Mouse (Mus musculus): ENCODE measurements at regions not wholly inside any gene's neighbourhood (a gene's known extent, or its start where the extent isn't known, plus 50 kb on each side); places are given as distances from the start of the nearest gene placed in this dataset.
A peak's percentile ranks its signal among the peaks of the same experiment; 100 is the strongest.

GRCm38 (mm10) chrX:166725761-166726503 is 140.4 kb upstream of the Egfl6 start:
- DNase-seq (ENCODE audit: low read depth, low spot score) = no peak

DNA sequence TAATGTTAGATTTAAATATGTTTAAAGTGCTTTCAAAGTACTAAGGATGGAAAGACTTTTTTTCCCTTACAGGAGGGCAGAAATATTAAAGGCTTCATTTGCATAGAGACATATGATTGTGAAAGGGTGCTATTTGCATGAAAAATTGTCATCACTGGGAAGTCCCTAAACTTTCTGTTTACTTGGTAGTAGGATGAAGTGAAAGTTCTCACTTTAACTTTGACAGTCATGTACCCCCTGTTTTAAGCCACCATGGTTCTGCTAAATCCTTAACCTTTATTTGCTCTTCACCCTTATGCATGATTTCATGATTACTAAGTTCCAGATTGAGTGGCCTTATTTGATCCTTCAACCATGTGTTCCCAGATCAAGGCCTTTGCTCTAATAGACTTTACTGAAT is 132.6 kb upstream of the Egfl6 start:
- DNase-seq (ENCODE audit: low read depth, low spot score) = peak; percentile 24

- DNase-seq (ENCODE audit: low read depth, low spot score) = no peak
Observed at GRCm38 (mm10) chrX:166709306-166709705, 123.8 kb upstream of the Egfl6 start.

- DNase-seq (ENCODE audit: low read depth, low spot score) = no peak
Observed at GRCm38 (mm10) chrX:166708106-166708505, 122.6 kb upstream of the Egfl6 start.

- no peak for DNase-seq (ENCODE audit: low read depth, low spot score)
Observed at GRCm38 (mm10) chrX:166707029-166707428, 121.5 kb upstream of the Egfl6 start.

- DNase-seq (ENCODE audit: low read depth, low spot score) = no peak
Observed at GRCm38 (mm10) chrX:166704311-166704710, 118.8 kb upstream of the Egfl6 start.

DNA sequence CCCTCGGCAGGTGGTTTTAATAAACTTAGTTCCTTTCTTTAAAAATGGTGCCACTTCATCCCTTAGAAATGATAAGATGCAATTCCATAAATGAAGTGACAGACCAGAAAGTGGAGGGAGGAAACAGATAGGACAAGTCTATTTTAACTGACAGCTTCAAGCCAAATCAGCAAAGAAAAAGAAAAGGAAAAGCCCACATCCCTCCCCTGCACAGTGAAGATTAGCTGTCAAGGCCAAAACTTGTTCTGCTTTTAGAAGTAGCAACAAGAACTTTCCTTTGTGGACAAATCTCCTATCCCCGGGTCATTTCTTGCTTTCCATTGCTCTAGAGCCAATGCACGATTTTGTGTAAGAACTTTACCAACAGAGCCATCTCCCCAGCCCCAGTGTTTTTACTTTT is 108.7 kb upstream of the Egfl6 start:
- no peak for DNase-seq (ENCODE audit: low read depth, low spot score)

- peak; percentile 31 for DNase-seq (ENCODE audit: low read depth, low spot score)
Observed at GRCm38 (mm10) chrX:166688779-166689178, 103.3 kb upstream of the Egfl6 start.

- no peak for DNase-seq (ENCODE audit: low read depth, low spot score)
Observed at GRCm38 (mm10) chrX:166673404-166673803, 87.9 kb upstream of the Egfl6 start.

GRCm38 (mm10) chrX:166672617-166673016 is 87.1 kb upstream of the Egfl6 start:
- no peak for DNase-seq (ENCODE audit: low read depth, low spot score)

DNA sequence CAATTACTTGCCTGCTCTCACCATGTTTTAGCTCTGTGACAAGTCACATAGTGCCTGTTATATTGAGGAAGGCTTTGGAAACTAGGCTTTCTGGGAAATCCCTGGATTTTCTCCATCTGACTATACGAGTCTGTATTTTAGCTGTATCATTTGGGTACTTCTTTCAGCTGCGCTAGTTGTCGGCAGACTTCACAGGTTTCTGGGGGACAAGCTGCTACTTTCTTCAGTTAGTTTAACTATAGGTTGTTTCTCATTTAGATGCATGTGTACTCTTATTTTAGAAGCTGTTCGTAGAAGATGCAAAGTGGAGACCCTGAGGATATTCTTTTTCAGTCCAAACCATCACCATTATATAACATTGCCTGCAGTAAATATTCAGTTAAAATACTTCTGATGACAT is 86.3 kb upstream of the Egfl6 start:
- no peak for DNase-seq (ENCODE audit: low read depth, low spot score)

DNA sequence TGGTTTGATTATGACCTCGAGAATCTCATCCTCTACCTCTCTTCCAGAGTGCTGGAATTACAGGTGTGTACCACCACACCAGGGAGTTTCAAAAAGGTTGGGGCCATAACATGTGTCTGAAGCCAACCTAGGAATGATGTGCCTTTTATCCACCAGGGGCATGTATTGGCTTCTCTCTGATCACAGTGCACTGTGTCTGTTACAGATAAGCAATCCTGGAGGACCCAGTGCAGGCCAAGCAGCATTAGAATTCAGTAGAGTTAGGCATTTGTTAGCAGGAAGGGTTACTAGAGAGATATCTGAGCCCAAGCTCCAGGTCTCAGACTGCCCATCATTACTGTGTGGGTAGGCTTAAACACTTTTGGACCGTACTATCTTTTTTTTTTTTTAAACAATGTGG is 80.8 kb upstream of the Egfl6 start:
- DNase-seq (ENCODE audit: low read depth, low spot score) = no peak

GRCm38 (mm10) chrX:166661808-166662207 is 76.3 kb upstream of the Egfl6 start:
- DNase-seq (ENCODE audit: low read depth, low spot score) = peak; percentile 42

- peak; percentile 76 for DNase-seq (ENCODE audit: low read depth, low spot score)
Observed at GRCm38 (mm10) chrX:166661043-166661718, 75.7 kb upstream of the Egfl6 start.

- peak; percentile 82 for DNase-seq (ENCODE audit: low read depth, low spot score)
Observed at GRCm38 (mm10) chrX:166660715-166661042, 75.2 kb upstream of the Egfl6 start.

- peak; percentile 67 for DNase-seq (ENCODE audit: low read depth, low spot score)
Observed at GRCm38 (mm10) chrX:166652400-166652799, 66.9 kb upstream of the Egfl6 start.

GRCm38 (mm10) chrX:166645713-166646112 is 60.2 kb upstream of the Egfl6 start:
- DNase-seq (ENCODE audit: low read depth, low spot score) = peak; percentile 53

GRCm38 (mm10) chrX:166641256-166641655 is 55.7 kb upstream of the Egfl6 start:
- DNase-seq (ENCODE audit: low read depth, low spot score) = no peak

DNA sequence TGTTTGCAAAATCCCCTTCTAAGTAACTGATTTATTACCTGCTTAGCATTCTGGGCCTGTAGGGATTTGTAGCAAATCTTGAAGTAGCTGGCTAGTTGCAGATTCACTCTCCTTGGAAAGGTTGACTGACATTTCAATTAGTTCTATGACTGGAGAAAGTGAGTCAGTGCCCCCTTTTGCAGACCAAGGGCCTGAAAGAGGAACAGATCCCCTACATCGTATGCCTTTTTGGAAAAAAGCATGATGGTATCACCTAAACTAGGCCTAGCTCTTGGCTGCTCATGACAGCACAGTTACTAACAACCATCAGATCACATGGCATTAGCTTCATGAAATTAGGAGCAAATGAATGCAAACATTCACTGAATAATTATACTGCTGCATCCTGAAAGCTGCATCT is 54.7 kb upstream of the Egfl6 start:
- no peak for DNase-seq (ENCODE audit: low read depth, low spot score)

Data from CD4-positive, CD25-positive, alpha-beta regulatory T cell, adult 2 months (primary cell).